Mouse (Mus musculus) cortical plate, adult 2 months (tissue): Measurements from ENCODE around the gene Rnf225.

ENCODE experiments used
- CTCF ChIP-seq: fragments of 200-500 bp; IDR thresholded peaks from 2 replicates; pipeline ENCODE4 v1.5.1; 2011; ENCODE audit warnings: mild to moderate bottlenecking, control low read depth, low read length; ENCODE audit not compliant: insufficient read depth; ENCODE audit errors: extremely low read depth
- POLR2A ChIP-seq: fragments of 200-500 bp; IDR thresholded peaks from 2 replicates; pipeline ENCODE4 v1.6.1; 2011; ENCODE audit warnings: mild to moderate bottlenecking, low read length, control low read depth; ENCODE audit not compliant: insufficient read depth; ENCODE audit errors: extremely low read depth

DNA sequence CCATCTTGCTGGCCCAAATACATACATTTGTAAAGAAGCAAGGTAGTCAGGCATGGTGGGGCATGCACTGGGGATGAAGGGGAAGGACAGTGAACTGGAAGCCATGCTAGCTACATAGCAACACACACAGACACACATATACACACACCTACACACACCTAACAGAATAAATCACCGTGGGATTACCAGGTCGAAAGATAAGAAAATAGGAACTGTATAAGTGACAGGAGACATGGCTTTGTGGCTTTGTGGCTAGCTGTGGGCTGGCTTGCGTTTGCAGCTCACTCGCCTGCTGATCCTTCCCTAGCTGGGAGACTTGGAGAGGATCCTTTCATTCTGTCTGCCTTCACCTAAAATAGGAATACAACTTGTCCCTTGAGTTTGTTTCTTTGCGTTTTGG is 25.7 kb upstream of the Rnf225 start:
- TF ChIP-seq CTCF (no peak), POLR2A (no peak)
